Mouse (Mus musculus) mesoderm, embryonic 11.5 days (tissue): ENCODE data around the gene Tmc1.

ENCODE experiments used
- DNase-seq: peaks from one replicate; pipeline ENCODE4 v3.0.0-alpha.2; 2012; ENCODE audit warnings: low read depth, low spot score

Gene Tmc1

GRCm38 (mm10) chr19:20797558-20798101 is 156.4 kb downstream of the Tmc1 start:
- DNase-seq = peak; percentile 36

- DNase-seq = no peak
Observed at GRCm38 (mm10) chr19:20796001-20796400, 158.0 kb downstream of the Tmc1 start.

- DNase-seq = peak; percentile 4
Observed at GRCm38 (mm10) chr19:20794999-20795398, 159.0 kb downstream of the Tmc1 start.

GRCm38 (mm10) chr19:20792811-20793210 is 161.2 kb downstream of the Tmc1 start:
- peak; percentile 11 for DNase-seq

- DNase-seq = no peak
Observed at GRCm38 (mm10) chr19:20787289-20787688, 166.7 kb downstream of the Tmc1 start.

- DNase-seq = no peak
Observed at GRCm38 (mm10) chr19:20775681-20776080, 178.3 kb downstream of the Tmc1 start.

GRCm38 (mm10) chr19:20773941-20774340 is 180.1 kb downstream of the Tmc1 start:
- no peak for DNase-seq

GRCm38 (mm10) chr19:20764214-20764613 is 189.8 kb downstream of the Tmc1 start:
- peak; percentile 59 for DNase-seq

GRCm38 (mm10) chr19:20761675-20762426 is 192.2 kb downstream of the Tmc1 start:
- no peak for DNase-seq

GRCm38 (mm10) chr19:20761119-20761518 is 192.9 kb downstream of the Tmc1 start:
- no peak for DNase-seq

GRCm38 (mm10) chr19:20744630-20745029 is 209.4 kb downstream of the Tmc1 start:
- no peak for DNase-seq
